Mouse (Mus musculus) thymus, adult 2 months (tissue): ENCODE measurements around the gene Edil3.

Experiments
- CTCF ChIP-seq: fragments of 200-500 bp; IDR thresholded peaks from 2 replicates; pipeline ENCODE4 v1.5.1; 2012; ENCODE audit warnings: mild to moderate bottlenecking, control low read depth, low read length, moderate library complexity, borderline replicate concordance; ENCODE audit not compliant: control insufficient read depth, poor library complexity, insufficient read depth; ENCODE audit errors: extremely low read depth
- POLR2A ChIP-seq: fragments of 200-500 bp; IDR thresholded peaks from 2 replicates; pipeline ENCODE4 v1.6.1; 2012; ENCODE audit warnings: mild to moderate bottlenecking, low read length, control low read depth, moderate library complexity; ENCODE audit not compliant: control insufficient read depth, poor library complexity, insufficient read depth; ENCODE audit errors: extremely low read depth

GRCm38 (mm10) chr13:89076212-89076611 is 254.9 kb downstream of the Edil3 start:
- TF ChIP-seq CTCF (no peak), POLR2A (no peak)
